Mouse (Mus musculus) fibroblast of lung, adult 2 months (primary cell): ENCODE measurements around the gene Bcat2.

Source experiments
- DNase-seq: peaks from one replicate; pipeline ENCODE4 v3.0.0-alpha.2; 2011; ENCODE audit warnings: low read depth

Gene Bcat2

GRCm38 (mm10) chr7:45550821-45551511, 19.0 kb upstream of the Bcat2 start:
- no peak for DNase-seq

- no peak for DNase-seq
Observed at GRCm38 (mm10) chr7:45551512-45551883, 18.5 kb upstream of the Bcat2 start.

- no peak for DNase-seq
Observed at GRCm38 (mm10) chr7:45553519-45553918, 16.4 kb upstream of the Bcat2 start.

GRCm38 (mm10) chr7:45553990-45554389, 16.0 kb upstream of the Bcat2 start:
- DNase-seq = no peak

- DNase-seq = no peak
Observed at GRCm38 (mm10) chr7:45554744-45555143, 15.2 kb upstream of the Bcat2 start, which contains the start of gene Hsd17b14. Gene Hsd17b14 (plus strand): TSS chr7:45554893.

- peak; percentile 63 for DNase-seq
Observed at GRCm38 (mm10) chr7:45555787-45556186, 14.2 kb upstream of the Bcat2 start.

GRCm38 (mm10) chr7:45558907-45559306, 11.0 kb upstream of the Bcat2 start:
- DNase-seq = no peak

- no peak for DNase-seq
Observed at GRCm38 (mm10) chr7:45560241-45560640, 9.7 kb upstream of the Bcat2 start.

- no peak for DNase-seq
Observed at GRCm38 (mm10) chr7:45560843-45561623, 8.9 kb upstream of the Bcat2 start.

GRCm38 (mm10) chr7:45561624-45562520, 8.1 kb upstream of the Bcat2 start:
- no peak for DNase-seq

- no peak for DNase-seq
Observed at GRCm38 (mm10) chr7:45564811-45565210, 5.1 kb upstream of the Bcat2 start.

GRCm38 (mm10) chr7:45565446-45565845, 4.5 kb upstream of the Bcat2 start:
- DNase-seq = no peak

GRCm38 (mm10) chr7:45567112-45567779, 2.7 kb upstream of the Bcat2 start:
- no peak for DNase-seq

- DNase-seq = peak; percentile 94
Observed at GRCm38 (mm10) chr7:45567780-45568516, 2.0 kb upstream of the Bcat2 start.

GRCm38 (mm10) chr7:45568601-45569473, 1.1 kb upstream of the Bcat2 start:
- no peak for DNase-seq

GRCm38 (mm10) chr7:45571966-45572365, 2.0 kb downstream of the Bcat2 start:
- no peak for DNase-seq

- no peak for DNase-seq
Observed at GRCm38 (mm10) chr7:45573954-45574353, 4.0 kb downstream of the Bcat2 start.

GRCm38 (mm10) chr7:45574472-45575379, 4.8 kb downstream of the Bcat2 start:
- DNase-seq = no peak

GRCm38 (mm10) chr7:45585923-45586322, 16.0 kb downstream of the Bcat2 start:
- no peak for DNase-seq
